Mouse (Mus musculus) E14TG2a.4 (cell line): ENCODE results near the gene Fbxl22.

ENCODE experiments used
- CTCF ChIP-seq: conservative IDR thresholded peaks from 2 replicates; pipeline ENCODE4 v1.5.1; 2014; ENCODE audit warnings: low read length
- NANOG ChIP-seq: IDR thresholded peaks from 2 replicates; pipeline ENCODE4 v1.6.1; 2014; ENCODE audit warnings: borderline replicate concordance, low read length, mixed read lengths
- POU5F1 ChIP-seq: IDR thresholded peaks from 2 replicates; pipeline ENCODE4 v1.6.1; 2014; ENCODE audit warnings: low read length, borderline replicate concordance

DNA sequence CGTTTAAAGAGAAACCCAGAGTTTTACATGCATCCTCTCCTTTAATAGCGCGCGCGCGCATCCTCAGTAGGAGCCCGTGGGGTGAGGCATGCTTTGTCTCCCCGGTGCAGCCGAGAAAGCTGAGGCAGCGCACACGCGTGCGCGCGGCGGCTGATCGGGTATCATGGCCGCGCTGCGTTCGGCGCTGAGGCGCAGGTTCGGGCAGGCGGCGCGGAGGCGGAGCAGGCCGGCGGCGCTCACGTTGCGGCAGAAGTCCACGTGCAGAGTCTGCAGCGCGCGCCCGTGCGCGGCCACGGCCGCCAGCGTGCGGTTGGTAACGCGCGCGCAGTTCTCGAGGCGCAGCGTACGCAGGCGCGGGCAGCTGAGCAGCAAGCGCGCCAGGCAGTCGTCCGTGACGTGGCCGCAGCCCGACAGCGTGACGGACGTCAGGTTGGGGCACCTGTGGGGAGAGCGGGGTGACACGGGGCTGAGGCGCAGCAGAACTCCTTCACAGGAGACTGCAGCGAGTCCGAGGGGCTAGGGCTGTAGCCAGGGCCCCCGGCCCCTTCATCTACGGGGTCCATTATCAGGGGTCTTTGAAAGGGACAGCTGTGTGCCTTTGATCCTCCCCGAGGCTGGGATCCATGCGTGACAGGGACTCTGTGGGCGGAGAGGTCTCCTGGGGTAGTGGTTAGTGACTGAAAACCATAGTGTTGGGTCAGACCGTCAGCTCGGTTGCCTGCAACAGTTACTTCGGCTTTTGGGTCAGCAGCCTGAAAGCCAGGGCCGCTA is 2.6 kb downstream of the Fbxl22 start:
- TF ChIP-seq CTCF (no peak), POU5F1 (no peak), NANOG (no peak)
